Mouse (Mus musculus) testis, adult 2 months (tissue): ENCODE data around the gene Fam221a. TPM values are rescaled to one million over a fixed set of nuclear protein-coding genes. Genes with fewer than 3 reads are reported as not detected.

Experiments
- H3K27ac ChIP-seq: fragments of 200-500 bp; 2 replicates; pipeline ENCODE4 v1.5.1; 2012; ENCODE audit warnings: low read depth, low read length; ENCODE audit not compliant: control insufficient read depth, insufficient read depth
- H3K27me3 ChIP-seq: fragments of 200-500 bp; 2 replicates; pipeline ENCODE4 v1.6.1; 2012; ENCODE audit warnings: mild to moderate bottlenecking, low read length, moderate library complexity; ENCODE audit not compliant: control insufficient read depth, insufficient read depth
- H3K36me3 ChIP-seq: fragments of 200-500 bp; 2 replicates; pipeline ENCODE4 v1.6.1; 2012; ENCODE audit warnings: mild to moderate bottlenecking, low read length; ENCODE audit not compliant: control insufficient read depth, insufficient read depth
- H3K4me1 ChIP-seq: fragments of 200-500 bp; 2 replicates; pipeline ENCODE4 v1.6.1; 2012; ENCODE audit warnings: low read length; ENCODE audit not compliant: control insufficient read depth, insufficient read depth
- H3K4me3 ChIP-seq: fragments of 200-500 bp; 2 replicates; pipeline ENCODE4 v1.5.1; 2012; ENCODE audit warnings: low read depth, mild to moderate bottlenecking, low read length, moderate library complexity, mixed read lengths; ENCODE audit not compliant: control insufficient read depth
- CTCF ChIP-seq: fragments of 200-500 bp; IDR thresholded peaks from 2 replicates; pipeline ENCODE4 v1.5.1; 2012; ENCODE audit warnings: low read depth, mild to moderate bottlenecking, inconsistent platforms, low read length, moderate library complexity; ENCODE audit not compliant: control insufficient read depth, insufficient read depth, insufficient replicate concordance
- POLR2A ChIP-seq: fragments of 200-500 bp; IDR thresholded peaks from 2 replicates; pipeline ENCODE4 v1.6.1; 2012; ENCODE audit warnings: low read depth, mild to moderate bottlenecking, inconsistent platforms, low read length, moderate library complexity; ENCODE audit not compliant: control insufficient read depth
- polyA plus RNA-seq: library from polyadenylated mRNA; depleted of rRNA; stranded (reverse); fragments of >200 nt; gene quantifications from 2 replicates; pipeline ENCODE4 v1.2.3, GENCODE M21; 2012

The Fam221a gene
- polyA plus RNA-seq, 1 experiment, result 20.5 TPM

DNA sequence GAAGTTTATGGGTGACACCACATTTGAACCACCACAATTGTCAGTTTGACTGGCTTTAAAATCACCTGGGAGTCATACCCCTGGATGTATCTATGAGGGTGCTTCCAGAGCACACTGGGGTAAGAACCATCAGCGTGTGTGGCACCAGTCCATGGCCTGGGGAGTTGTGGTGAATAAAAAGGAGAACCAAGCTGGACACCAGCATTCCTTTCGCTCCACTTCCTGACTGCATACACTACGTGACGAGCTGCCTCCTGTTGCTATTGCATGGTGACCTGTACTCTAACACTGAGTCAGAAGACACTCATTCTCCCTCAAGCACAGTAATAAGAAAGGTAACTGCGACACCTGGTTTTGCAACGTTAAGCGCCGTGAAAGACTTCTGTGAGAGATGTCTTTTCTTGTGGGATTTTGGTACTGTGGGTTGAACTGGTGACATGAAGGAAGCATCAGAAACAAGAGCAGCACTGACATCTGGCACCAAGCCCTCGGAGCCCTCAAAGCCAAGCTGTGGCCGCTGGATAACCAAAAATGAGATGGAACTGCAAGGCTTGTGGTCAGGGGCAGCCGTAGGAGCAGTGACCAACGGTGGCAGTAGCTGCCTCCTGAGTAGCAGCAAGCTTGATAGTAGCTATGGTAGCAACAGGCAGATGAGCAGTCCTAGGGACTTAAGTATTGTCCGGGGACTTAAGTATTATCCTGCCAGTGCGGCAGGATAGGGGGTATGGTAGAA lies 23.6 kb upstream of the Fam221a start:
- Histone ChIP-seq H3K27me3 (no peaks in the 10 kb centered on the region), H3K4me3 (no peak overlapping the region), H3K27ac (no peak overlapping the region), H3K4me1 (no peaks in the 10 kb centered on the region), H3K36me3 (no peaks in the 10 kb centered on the region)
- TF ChIP-seq CTCF (no peak), POLR2A (no peak)

DNA sequence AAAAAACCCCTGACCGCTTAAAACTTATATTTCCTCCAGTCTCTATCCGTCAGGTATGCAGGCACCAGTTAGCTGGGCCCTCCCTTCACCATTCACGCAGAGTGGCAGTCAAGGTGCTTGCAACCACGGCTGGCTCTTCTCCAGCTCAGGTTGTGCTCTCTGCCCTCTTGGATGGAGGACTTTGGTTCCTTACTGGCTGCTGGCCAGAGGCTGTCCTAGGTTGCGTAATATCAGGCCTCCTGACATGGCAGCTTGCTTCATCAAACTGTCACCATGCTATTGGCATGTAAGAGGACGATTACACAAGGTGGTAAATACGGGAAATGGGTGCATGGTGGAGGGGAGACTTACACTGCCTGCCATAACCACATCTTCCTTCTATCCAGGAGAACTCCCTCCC lies 17.7 kb upstream of the Fam221a start:
- H3K4me1 ChIP-seq, result no peaks in the 10 kb centered on the region
- H3K4me3 ChIP-seq, result no peak overlapping the region
- no peaks in the 10 kb centered on the region for H3K36me3 ChIP-seq
- H3K27ac ChIP-seq, result no peak overlapping the region
- no peak for TF ChIP-seq CTCF
- no peak for TF ChIP-seq POLR2A
- H3K27me3 ChIP-seq, result no peaks in the 10 kb centered on the region

DNA sequence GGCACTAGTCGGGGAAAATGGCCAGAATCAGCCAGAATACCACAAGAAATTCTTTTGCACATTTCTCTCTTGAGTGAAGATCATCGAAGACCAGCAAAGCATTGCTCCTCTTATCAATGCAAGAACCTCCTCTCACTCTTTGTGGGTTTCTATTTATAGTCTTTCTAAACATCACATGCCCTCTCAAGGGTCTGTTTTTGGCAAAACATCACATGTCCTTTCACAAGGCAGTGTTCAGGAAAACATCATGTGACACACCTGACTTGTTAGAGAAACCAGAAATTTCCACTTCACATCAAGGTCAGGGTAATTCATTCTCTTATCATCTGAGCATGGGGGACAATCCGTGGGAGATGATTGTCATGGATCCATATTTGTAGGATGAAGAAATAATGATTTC lies 12.9 kb upstream of the Fam221a start:
- no peaks in the 10 kb centered on the region for H3K27me3 ChIP-seq
- no peak overlapping the region for H3K4me3 ChIP-seq
- no peak overlapping the region for H3K27ac ChIP-seq
- TF ChIP-seq POLR2A (no peak), CTCF (no peak)
- H3K36me3 ChIP-seq, result no peaks in the 10 kb centered on the region
- H3K4me1 ChIP-seq, result no peaks in the 10 kb centered on the region

DNA sequence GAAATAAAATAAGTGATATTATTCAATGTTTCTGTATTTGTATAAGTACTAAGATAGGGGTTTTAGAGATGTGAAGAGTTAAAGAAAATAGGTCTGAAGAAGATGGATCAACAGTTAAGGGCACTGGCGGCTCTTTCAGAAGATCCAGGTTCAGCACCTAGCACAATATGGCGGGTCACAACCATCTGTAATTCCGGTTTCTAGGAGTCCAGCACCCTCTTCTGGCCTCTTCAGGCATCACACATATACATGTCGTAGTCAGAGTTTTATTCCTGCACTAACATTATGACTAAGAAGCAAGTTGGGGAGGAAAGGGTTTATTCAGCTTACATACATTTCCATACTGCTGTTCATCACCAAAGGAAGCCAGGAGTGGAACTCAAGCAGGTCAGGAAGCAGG lies 12.4 kb upstream of the Fam221a start:
- Histone ChIP-seq H3K27ac (no peak overlapping the region), H3K4me1 (no peaks in the 10 kb centered on the region), H3K27me3 (no peaks in the 10 kb centered on the region), H3K4me3 (no peak overlapping the region), H3K36me3 (no peaks in the 10 kb centered on the region)
- TF ChIP-seq CTCF (no peak), POLR2A (no peak)

DNA sequence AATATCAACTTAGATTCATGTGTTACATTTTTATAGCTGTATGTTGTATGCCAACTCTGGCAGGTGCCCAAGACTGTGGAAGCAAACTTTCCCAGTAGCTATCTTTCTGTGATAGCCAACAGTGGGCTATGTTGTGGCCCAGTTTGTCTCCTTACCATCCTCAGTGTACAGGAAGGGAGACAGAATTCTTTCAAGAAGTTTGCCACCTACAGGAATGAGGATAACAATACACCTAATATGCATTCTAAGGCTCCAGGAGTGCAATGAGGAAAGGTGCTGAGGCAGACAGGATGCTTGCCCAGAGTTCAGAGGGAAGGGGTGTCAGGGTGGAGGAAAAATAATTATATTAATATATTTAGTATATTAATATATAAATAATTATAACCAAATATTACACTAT lies 7.1 kb upstream of the Fam221a start:
- no peaks in the 10 kb centered on the region for H3K4me1 ChIP-seq
- no peak overlapping the region for H3K27ac ChIP-seq
- H3K4me3 ChIP-seq, result no peak overlapping the region
- TF ChIP-seq POLR2A (no peak), CTCF (no peak)
- H3K36me3 ChIP-seq, result no peaks in the 10 kb centered on the region
- no peaks in the 10 kb centered on the region for H3K27me3 ChIP-seq

DNA sequence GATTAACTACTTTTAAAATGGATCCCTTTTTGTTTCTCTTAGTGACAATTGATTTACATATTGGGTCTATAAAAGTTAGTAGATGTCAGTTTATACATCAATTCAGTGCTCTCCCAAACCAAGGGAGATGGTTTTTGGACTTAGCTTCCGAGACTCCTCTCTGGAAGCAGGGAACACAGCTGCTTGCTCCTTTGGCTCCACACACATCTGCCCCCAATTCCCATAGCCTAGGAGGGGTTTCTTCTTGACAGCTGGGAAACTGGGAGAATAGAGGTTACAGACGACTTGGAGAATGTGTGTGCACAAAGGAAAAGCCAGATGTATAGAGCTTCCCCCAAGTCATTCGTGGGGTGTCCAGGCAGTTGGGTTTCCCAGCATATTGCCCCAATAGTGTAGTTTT lies 673 bp downstream of the Fam221a start:
- peaks cover 9% of the 10 kb centered on the region for H3K4me1 ChIP-seq
- H3K27me3 ChIP-seq, result no peaks in the 10 kb centered on the region
- no peaks in the 10 kb centered on the region; the same call in 1 of the 2 replicates for H3K36me3 ChIP-seq
- TF ChIP-seq CTCF (no peak), POLR2A (no peak)
- H3K4me3 ChIP-seq, result peak overlapping the region; percentile 100
- peak overlapping the region; percentile 98 for H3K27ac ChIP-seq

DNA sequence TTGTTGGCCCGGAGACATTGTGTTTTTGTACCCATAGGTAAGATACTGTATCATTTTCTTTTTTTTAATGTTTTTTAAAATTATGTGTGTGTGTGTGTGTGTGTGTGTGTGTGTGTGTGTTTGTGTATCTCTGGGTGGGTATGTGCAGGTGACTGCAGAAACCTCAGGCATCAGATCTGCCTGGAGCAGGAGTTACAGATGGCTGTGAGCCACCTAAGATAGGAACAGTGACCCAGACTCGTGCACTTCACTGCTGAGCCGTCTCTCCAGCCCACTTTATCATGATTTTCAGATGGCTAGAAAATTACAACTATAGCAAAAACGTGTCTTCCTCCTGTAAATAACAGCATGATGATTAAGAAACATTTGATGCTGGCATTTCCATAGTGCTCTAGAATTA lies 5.2 kb downstream of the Fam221a start:
- TF ChIP-seq CTCF (no peak), POLR2A (no peak)
- Histone ChIP-seq H3K36me3 (no peaks in the 10 kb centered on the region), H3K4me3 (no peak overlapping the region), H3K27ac (no peak overlapping the region), H3K4me1 (peaks cover 5% of the 10 kb centered on the region), H3K27me3 (no peaks in the 10 kb centered on the region)

DNA sequence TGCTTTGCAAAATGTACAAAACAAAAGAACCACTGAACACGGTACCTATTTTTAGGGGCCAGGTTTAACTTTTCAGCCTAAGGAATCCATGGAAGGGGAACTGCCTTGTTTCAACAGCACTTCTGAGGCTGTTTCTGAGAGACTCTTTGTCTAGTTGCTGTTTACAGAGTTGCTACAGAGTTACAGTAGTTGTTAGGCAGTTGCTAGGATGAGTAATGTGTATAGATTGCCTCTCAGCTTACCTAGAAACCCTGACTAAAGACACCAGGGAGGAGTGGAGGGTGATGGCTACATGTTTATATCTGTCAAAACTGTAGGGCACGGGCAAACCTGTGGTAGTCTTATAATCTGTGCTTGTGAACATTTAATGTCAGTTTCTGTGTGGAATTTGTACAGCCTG lies 6.4 kb downstream of the Fam221a start:
- TF ChIP-seq POLR2A (no peak), CTCF (no peak)
- Histone ChIP-seq H3K4me1 (no peaks in the 10 kb centered on the region), H3K36me3 (no peaks in the 10 kb centered on the region), H3K4me3 (no peak overlapping the region), H3K27ac (no peak overlapping the region), H3K27me3 (no peaks in the 10 kb centered on the region)
